Mouse (Mus musculus): ENCODE data around the gene Rufy2. TPM values are rescaled to one million over a fixed set of nuclear protein-coding genes. Genes with fewer than 3 reads are reported as not detected.

Rufy2 gene
- polyA plus RNA-seq, 1 experiment from 2014 or later, result 61.5 TPM

Other genes starting within 250 kb of the Rufy2 start
- gene Ccar1, start 187.9 kb upstream of the Rufy2 start, polyA plus RNA-seq (2015; fragmentation: Nextera tagmentation; extraction: Ambion mirVana), result 87.7 and 102 TPM in 2 replicates
- gene Tet1, start 71.2 kb upstream of the Rufy2 start, polyA plus RNA-seq (2015; fragmentation: Nextera tagmentation; extraction: Ambion mirVana), result 36.8 and 37.8 TPM in 2 replicates
- 13.9 and 14.8 TPM in 2 replicates for gene Slc25a16, start 59.6 kb upstream of the Rufy2 start, polyA plus RNA-seq (2015; fragmentation: Nextera tagmentation; extraction: Ambion mirVana)
- gene Dna2, start 33.2 kb upstream of the Rufy2 start, polyA plus RNA-seq (2015; fragmentation: Nextera tagmentation; extraction: Ambion mirVana), result 4.8 and 9.6 TPM in 2 replicates
- 116 and 117 TPM in 2 replicates for gene Hnrnph3, start 44.0 kb downstream of the Rufy2 start, polyA plus RNA-seq (2015; fragmentation: Nextera tagmentation; extraction: Ambion mirVana)
- gene Pbld2, start 44.1 kb downstream of the Rufy2 start, polyA plus RNA-seq (2015; fragmentation: Nextera tagmentation; extraction: Ambion mirVana), result 0.81 and 1.00 TPM in 2 replicates
- gene Pbld1, start 79.9 kb downstream of the Rufy2 start, polyA plus RNA-seq (2015; fragmentation: Nextera tagmentation; extraction: Ambion mirVana), result 0.73 and 1.0 TPM in 2 replicates
- gene Atoh7, start 119.4 kb downstream of the Rufy2 start, polyA plus RNA-seq (2015; fragmentation: Nextera tagmentation; extraction: Ambion mirVana), result 2.7 and 3.8 TPM in 2 replicates
- 1.1 and 1.8 TPM in 2 replicates for gene Mypn, start 223.7 kb downstream of the Rufy2 start, polyA plus RNA-seq (2015; fragmentation: Nextera tagmentation; extraction: Ambion mirVana)